Mouse (Mus musculus) monocyte, adult 59 days (primary cell): Measurements from ENCODE around the gene Olfr645. TPM values are rescaled to one million over a fixed set of nuclear protein-coding genes. Genes with fewer than 3 reads are reported as not detected.

ENCODE experiments used
- total RNA-seq, 2 experiments: library from RNA; stranded (reverse); gene quantifications; one replicate each; pipeline ENCODE4 v1.2.4; 2023

The Olfr645 gene
- total RNA-seq, result not detected

GRCm38 (mm10) chr7:104085365-104085764, at the start of gene Olfr645:
Gene Olfr645, minus strand, starts transcription at chr7:104085465.

DNA sequence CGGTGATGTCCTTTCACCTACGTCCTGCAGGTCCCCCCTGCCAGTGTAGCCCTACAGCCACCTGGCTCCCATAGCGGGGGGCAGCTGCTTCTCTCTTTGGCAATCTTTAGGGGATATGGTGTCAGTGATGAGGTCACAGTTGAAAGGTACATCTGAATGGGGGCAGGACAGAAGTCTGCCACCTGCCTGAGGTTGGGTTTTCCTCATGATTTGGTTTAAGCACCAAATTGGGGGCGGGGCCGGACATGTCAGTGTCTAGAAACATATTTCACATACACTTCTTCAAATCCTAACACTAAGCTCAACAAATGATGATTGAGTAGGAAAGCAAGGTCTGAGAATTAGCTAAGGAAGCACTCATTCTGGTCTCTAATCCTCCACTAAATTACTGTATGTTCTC, 44.5 kb upstream of the Olfr645 start, which contains the start of gene Ubqln5:
Gene Ubqln5, minus strand, starts transcription at position 101 of the 400 bp plus-strand sequence.

GRCm38 (mm10) chr7:104104757-104104972, 19.4 kb upstream of the Olfr645 start, which contains the start of gene Olfr646:
Gene Olfr646, plus strand, starts transcription at chr7:104104873.

GRCm38 (mm10) chr7:104071769-104072168, 13.5 kb downstream of the Olfr645 start, which contains the start of gene Olfr644:
Gene Olfr644, minus strand, starts transcription at chr7:104071869.

GRCm38 (mm10) chr7:104061345-104061744, 23.9 kb downstream of the Olfr645 start, which contains the start of gene 4930516K23Rik:
Gene 4930516K23Rik, minus strand, starts transcription at chr7:104061445.

DNA sequence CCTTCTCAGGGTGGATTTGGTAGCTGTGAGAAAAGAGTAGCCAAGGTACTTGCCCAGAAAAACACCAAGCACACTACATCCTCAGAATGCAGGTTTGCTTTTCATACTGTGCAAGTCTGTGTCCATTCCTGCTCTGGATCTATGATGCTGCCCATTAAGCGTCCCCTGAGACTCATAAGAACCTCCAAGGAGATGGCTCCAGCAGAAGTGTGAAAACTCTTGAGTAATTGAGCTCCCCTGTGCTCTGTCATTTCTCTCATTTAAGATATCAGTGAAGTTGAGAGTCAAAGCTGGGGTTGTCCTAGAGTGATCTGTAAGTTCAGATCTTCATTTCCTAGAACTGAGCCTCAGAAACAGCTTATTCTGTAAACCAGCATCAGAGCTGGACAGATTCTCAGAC, 32.7 kb downstream of the Olfr645 start, which contains the start of gene Olfr642:
Gene Olfr642, minus strand, starts transcription at position 101 of the 400 bp plus-strand sequence.

GRCm38 (mm10) chr7:104035145-104035544, 50.1 kb downstream of the Olfr645 start, which contains the start of gene Olfr641:
Gene Olfr641, plus strand, starts transcription at chr7:104035445.

Other genes with a start within 250 kb of the Olfr645 start
- gene Hbb-bh2, start 244.9 kb downstream of the Olfr645 start, total RNA-seq, result not detected
- gene Hbb-bh1, start 242.3 kb downstream of the Olfr645 start, total RNA-seq, result not detected
- not detected for gene Hbb-y, start 232.2 kb downstream of the Olfr645 start, total RNA-seq
- not detected for gene Olfr66, start 199.2 kb downstream of the Olfr645 start, total RNA-seq
- gene Olfr64, start 191.0 kb downstream of the Olfr645 start, total RNA-seq, result not detected
- not detected for gene Olfr65, start 182.0 kb downstream of the Olfr645 start, total RNA-seq
- not detected for gene Olfr631, start 156.6 kb downstream of the Olfr645 start, total RNA-seq
- gene Olfr632, start 151.1 kb downstream of the Olfr645 start, total RNA-seq, result not detected
- gene Olfr633, start 141.0 kb downstream of the Olfr645 start, total RNA-seq, result not detected
- not detected for gene Olfr635, start 114.3 kb downstream of the Olfr645 start, total RNA-seq
- gene Olfr638, start 86.7 kb downstream of the Olfr645 start, total RNA-seq, result not detected
- under 1 TPM; 0.09 to 0.10 TPM for gene Olfr639, start 68.2 kb downstream of the Olfr645 start, total RNA-seq
- gene Olfr640, start 59.9 kb downstream of the Olfr645 start, total RNA-seq, result not detected
- not detected for gene Olfr641, start 50.0 kb downstream of the Olfr645 start, total RNA-seq
- gene Olfr642, start 32.8 kb downstream of the Olfr645 start, total RNA-seq, result not detected
- gene 4930516K23Rik, start 24.0 kb downstream of the Olfr645 start, total RNA-seq, result not detected
- not detected for gene Olfr644, start 13.6 kb downstream of the Olfr645 start, total RNA-seq
- gene Olfr646, start 19.4 kb upstream of the Olfr645 start, total RNA-seq, result under 1 TPM in 1 of 2 experiments, not detected in 1; 0.15 TPM
- not detected for gene Ubqln5, start 44.4 kb upstream of the Olfr645 start, total RNA-seq
- not detected for gene Olfr643, start 51.9 kb upstream of the Olfr645 start, total RNA-seq
- gene Ubqln3, start 57.8 kb upstream of the Olfr645 start, total RNA-seq, result not detected
- not detected for gene Ubqlnl, start 65.1 kb upstream of the Olfr645 start, total RNA-seq
- not detected for gene Olfm5, start 79.4 kb upstream of the Olfr645 start, total RNA-seq
- gene Olfr648, start 97.9 kb upstream of the Olfr645 start, total RNA-seq, result not detected
- not detected for gene Olfr649, start 110.5 kb upstream of the Olfr645 start, total RNA-seq
- under 1 TPM; 0.24 to 0.39 TPM for gene Trim6, start 133.3 kb upstream of the Olfr645 start, total RNA-seq
- gene Trim34a, start 159.0 kb upstream of the Olfr645 start, total RNA-seq, result 10 to 100 TPM; 20.9 to 21.9 TPM
- gene Trim5, start 202.6 kb upstream of the Olfr645 start, total RNA-seq, result 10 to 100 TPM; 13.3 to 15.3 TPM
- gene Trim12a, start 230.0 kb upstream of the Olfr645 start, total RNA-seq, result 10 to 100 TPM; 43.9 to 46.9 TPM
- gene Trim34b, start 244.0 kb upstream of the Olfr645 start, total RNA-seq, result 1 to 10 TPM; 1.9 to 2.5 TPM